Mouse (Mus musculus) CH12.LX (cell line): ENCODE data around the gene Fance.

ENCODE experiments used
- CTCF ChIP-seq, 2 experiments: IDR thresholded peaks in 1 of 2; conservative IDR thresholded peaks in 1 of 2; 2 replicates each; pipeline ENCODE4 v1.5.1; 2011 to 2012; ENCODE audit warnings: low read depth in 2 of 2, low read length in 2 of 2, improper control_type of control experiment in 1 of 2, inconsistent platforms in 1 of 2, mild to moderate bottlenecking in 1 of 2, moderate library complexity in 1 of 2
- E2F4 ChIP-seq: IDR thresholded peaks from 2 replicates; pipeline ENCODE4 v1.6.1; 2011; ENCODE audit warnings: low read depth, low read length, improper control_type of control experiment; ENCODE audit not compliant: insufficient replicate concordance
- EP300 ChIP-seq: IDR thresholded peaks from 2 replicates; pipeline ENCODE4 v1.6.1; 2011; ENCODE audit warnings: low read length, improper control_type of control experiment
- ETS1 ChIP-seq: conservative IDR thresholded peaks from 2 replicates; pipeline ENCODE4 v1.6.1; 2012; ENCODE audit warnings: low read depth, mild to moderate bottlenecking, inconsistent platforms, low read length, improper control_type of control experiment, moderate library complexity
- MAFK ChIP-seq: IDR thresholded peaks from 2 replicates; pipeline ENCODE4 v1.6.1; 2011; ENCODE audit warnings: low read length, improper control_type of control experiment; ENCODE audit not compliant: insufficient replicate concordance
- POLR2A ChIP-seq: IDR thresholded peaks from 2 replicates; pipeline ENCODE4 v1.6.1; 2011; ENCODE audit warnings: low read depth, mild to moderate bottlenecking, improper control_type of control experiment, low read length
- USF2 ChIP-seq: conservative IDR thresholded peaks from 2 replicates; pipeline ENCODE4 v1.6.1; 2011; ENCODE audit warnings: low read depth, low read length, improper control_type of control experiment
- ZC3H11A ChIP-seq: IDR thresholded peaks from 2 replicates; pipeline ENCODE4 v1.6.1; 2012; ENCODE audit warnings: low read depth, mild to moderate bottlenecking, inconsistent platforms, low read length, improper control_type of control experiment

DNA sequence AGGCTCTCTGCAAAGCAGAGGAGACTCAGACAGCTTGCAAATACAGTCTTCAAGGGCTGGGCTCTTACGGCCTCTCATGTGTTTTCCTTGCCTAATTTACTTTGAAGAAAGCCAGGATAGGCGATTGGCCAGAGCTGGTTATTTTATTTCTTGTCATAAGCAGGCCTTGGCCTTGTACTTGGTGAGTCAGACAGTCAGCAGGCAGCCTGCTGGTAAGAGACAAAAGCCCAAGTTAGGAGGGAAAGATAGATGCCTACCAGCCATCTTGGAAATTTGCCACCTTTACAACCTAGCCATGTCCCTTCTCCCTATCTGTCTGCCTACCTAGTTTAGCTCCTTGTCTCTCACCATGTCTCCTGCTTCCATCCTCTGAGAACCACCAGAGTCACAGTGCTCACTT lies 58.0 kb downstream of the Fance start:
- no peak for TF ChIP-seq USF2
- no peak for TF ChIP-seq EP300
- TF ChIP-seq POLR2A = no peak
- no peak for TF ChIP-seq ZC3H11A
- no peak for TF ChIP-seq MAFK
- TF ChIP-seq ETS1 = no peak
- TF ChIP-seq CTCF (conservative IDR thresholded peaks at IDR 0.05 in 1 of 2, IDR thresholded peaks at IDR 0.05 in 1 of 2; ENCODE audit: low read depth in 2 of 2, low read length in 2 of 2) = no peak
- no peak for TF ChIP-seq E2F4
